19 mouse cellular contexts compared by ENCODE assay signal in genomic region chr3:50406771-50407170, GRCm38 (mm10). TPM values are rescaled to one million over a fixed set of nuclear protein-coding genes. Genes with fewer than 3 reads are reported as not detected.
DNase-seq lines count a peak whose midpoint lies in the region; ATAC-seq and TF ChIP-seq lines count a peak whose summit lies in the region.
"Had no signal": no experiment of that assay in that cellular context is flagged by ENCODE, and none has a peak within 500 bp of the region (broad histone marks: within the 10 kb centered on the region; RNA-seq: fewer than 3 reads in every experiment).

No protein-coding gene starts in this region.

- peak; percentile 51 for DNase-seq in lung, postnatal 0 days (ENCODE audit: low spot score)
- DNase-seq in lung, postnatal 14 days: no peak
- DNase-seq in MEL-GATA-1-ER (ENCODE audit: extremely low read depth, low read depth): peak; percentile 60
- peak; percentile 39 for DNase-seq in splenic B cell, adult 2 months (ENCODE audit: low read depth, low spot score)
- no peak for DNase-seq in forebrain, postnatal 0 days
- no peak for DNase-seq in left cerebral cortex, adult 8-10 months (ENCODE audit: low spot score in 2 of 2)
- DNase-seq: cerebellum, adult 11-12 months; cerebellum, postnatal 25 days; heart, postnatal 14 days; kidney, postnatal 10 days; right cerebral cortex, adult 18-20 months; thymus, postnatal 14 days had no signal

- H3K27me3 ChIP-seq in lung, postnatal 0 days (replicated peaks; ENCODE audit: insufficient read depth, low read length): no peaks in the 10 kb centered on the region
- H3K27me3 ChIP-seq in splenic B cell, adult 2 months (ENCODE audit: control insufficient read depth, insufficient read depth, low read length, poor library complexity, severe bottlenecking): no peaks in the 10 kb centered on the region
- H3K27me3 ChIP-seq in forebrain, postnatal 0 days (ENCODE audit: insufficient read depth, low read length): no peaks in the 10 kb centered on the region
- H3K27me3 ChIP-seq: forebrain, embryonic 13.5 days; hindbrain, embryonic 15.5 days had no signal

- no peaks in the 10 kb centered on the region for H3K79me2 ChIP-seq in macrophage (ENCODE audit: inconsistent target)

- no peaks in the 10 kb centered on the region for H3K9me3 ChIP-seq in lung, postnatal 0 days (ENCODE audit: low read length)
- no peaks in the 10 kb centered on the region for H3K9me3 ChIP-seq in forebrain, postnatal 0 days (ENCODE audit: low read length)
- H3K9me3 ChIP-seq: forebrain, embryonic 13.5 days; hindbrain, embryonic 15.5 days had no signal

- H3K4me1 ChIP-seq in lung, postnatal 0 days (ENCODE audit: insufficient read depth, low read depth, low read length): no peaks in the 10 kb centered on the region
- no peaks in the 10 kb centered on the region for H3K4me1 ChIP-seq in forebrain, postnatal 0 days (ENCODE audit: insufficient read depth)
- H3K4me1 ChIP-seq: forebrain, embryonic 13.5 days; hindbrain, embryonic 15.5 days had no signal

- no peak overlapping the region for H3K27ac ChIP-seq in lung, postnatal 0 days (ENCODE audit: low read length)
- peak overlapping the region; percentile 57 for H3K27ac ChIP-seq in macrophage
- H3K27ac ChIP-seq in forebrain, postnatal 0 days (ENCODE audit: low read depth, low read length): no peak overlapping the region
- H3K27ac ChIP-seq: forebrain, embryonic 13.5 days; hindbrain, embryonic 15.5 days had no signal

- WGBS in lung, postnatal 0 days: 87% methylated on average over 2 of the region's 2 CpGs
- 0% methylated on average over 2 of the region's 2 CpGs for WGBS in macrophage (ENCODE audit: missing documents)
- 99% methylated on average over 2 of the region's 2 CpGs for WGBS in forebrain, postnatal 0 days

- H3K36me3 ChIP-seq in lung, postnatal 0 days (ENCODE audit: insufficient read depth, low read length): no peaks in the 10 kb centered on the region
- H3K36me3 ChIP-seq in macrophage (ENCODE audit: inconsistent target): no peaks in the 10 kb centered on the region
- no peaks in the 10 kb centered on the region for H3K36me3 ChIP-seq in splenic B cell, adult 2 months (ENCODE audit: control insufficient read depth, insufficient read depth, low read length, poor library complexity, severe bottlenecking)
- H3K36me3 ChIP-seq in forebrain, postnatal 0 days (ENCODE audit: insufficient read depth): no peaks in the 10 kb centered on the region
- H3K36me3 ChIP-seq: hindbrain, embryonic 15.5 days had no signal

- H3K4me2 ChIP-seq in lung, postnatal 0 days (replicated peaks; ENCODE audit: low read depth, low read length): no peak overlapping the region
- no peak overlapping the region for H3K4me2 ChIP-seq in forebrain, postnatal 0 days (ENCODE audit: low read depth)
- H3K4me2 ChIP-seq: forebrain, embryonic 13.5 days; heart, embryonic 11.5 days; hindbrain, embryonic 15.5 days; midbrain, embryonic 11.5 days had no signal

- H3K4me3 ChIP-seq in lung, postnatal 0 days (ENCODE audit: low read depth, low read length): no peak overlapping the region
- H3K4me3 ChIP-seq in macrophage (ENCODE audit: inconsistent target): no peak overlapping the region
- H3K4me3 ChIP-seq in forebrain, postnatal 0 days (ENCODE audit: low read depth, low read length): no peak overlapping the region
- H3K4me3 ChIP-seq: forebrain, embryonic 13.5 days; hindbrain, embryonic 15.5 days; myocyte had no signal

- TF ChIP-seq EP300 in lung, postnatal 0 days (IDR thresholded peaks at IDR 0.05): no peak

- no peak for TF ChIP-seq CTCF in lung, postnatal 0 days (IDR thresholded peaks at IDR 0.05)
- no peak for TF ChIP-seq CTCF in forebrain, postnatal 0 days (IDR thresholded peaks at IDR 0.05; ENCODE audit: low read depth)

- ATAC-seq in lung, postnatal 0 days: 0 out of 2 replicates have a peak, but pooled peaks have one; percentile 25
- no peak for ATAC-seq in forebrain, postnatal 0 days
- ATAC-seq: forebrain, embryonic 13.5 days; intestine, postnatal 0 days had no signal

- H3K9ac ChIP-seq in lung, postnatal 0 days (replicated peaks; ENCODE audit: low read depth): no peak overlapping the region
- no peak overlapping the region for H3K9ac ChIP-seq in forebrain, postnatal 0 days
- H3K9ac ChIP-seq: forebrain, embryonic 13.5 days; hindbrain, embryonic 15.5 days had no signal

RNA-seq across cellular contexts. Expression of gene Slc7a11, which starts 36.6 kb away (rescaled TPM):
- 0.13 and 0.87 TPM in 2 replicates for polyA plus RNA-seq in lung, postnatal 0 days (2015; fragmentation: Nextera tagmentation; extraction: Ambion mirVana)
- 100 to 1,000 TPM in 7 of 26 experiments, 10 to 100 TPM in 11, 1 to 10 TPM in 8; 2.4 to 240 (median 22.3) TPM for total RNA-seq in macrophage (2018; cell fraction: chromatin; rRNA removed)
- 10 to 100 TPM in 6 of 26 experiments, 1 to 10 TPM in 19, under 1 TPM in 1; 0.91 to 32.9 (median 2.9) TPM for total RNA-seq in macrophage (2018; cell fraction: cytosol; rRNA removed)
- total RNA-seq in macrophage (2018; cell fraction: nucleus; rRNA removed): 100 to 1,000 TPM in 6 of 26 experiments, 10 to 100 TPM in 15, 1 to 10 TPM in 5; 2.1 to 212 (median 42.0) TPM
- 0.90 to 2.3 TPM (median 1.1 TPM) in 3 replicates for polyA plus RNA-seq in macrophage (2018)
- 12.9 and 19.0 TPM in 2 replicates for total RNA-seq in forebrain, postnatal 0 days (2014; rRNA removed)
- polyA plus RNA-seq in forebrain, postnatal 0 days (2015; fragmentation: Nextera tagmentation; extraction: Ambion mirVana): 2.5 and 3.8 TPM in 2 replicates
- 10 to 100 TPM; 24.7 to 31.4 (median 25.8) TPM for total RNA-seq in left cerebral cortex, adult 8-10 months (2022)

Comparison
In these comparisons a context has a peak if more than half of its experiments do, and no peak if none do; other contexts are left out.
1. DNase-seq: peak in lung, postnatal 0 days (single experiment), MEL-GATA-1-ER (single experiment) and splenic B cell, adult 2 months (single experiment); none in lung, postnatal 14 days (single experiment), forebrain, postnatal 0 days (single experiment) and left cerebral cortex, adult 8-10 months (0 of 2).